Mouse (Mus musculus) forebrain, embryonic 13.5 days (tissue): Measurements from ENCODE around the gene Tlx3. TPM values are rescaled to one million over a fixed set of nuclear protein-coding genes. Genes with fewer than 3 reads are reported as not detected.
A peak's percentile ranks its signal among the peaks of the same experiment; 100 is the strongest.

Experiments
- ATAC-seq: fragments of 200-750 bp; cut with Nextera tagmentation; 2 replicates; pipeline ENCODE4 v1.8.0; 2017
- H3K27ac ChIP-seq: fragments of 300-500 bp; sonication (generic); 2 replicates; pipeline ENCODE4 v1.5.1; 2015; ENCODE audit warnings: inconsistent platforms, mild to moderate bottlenecking, moderate library complexity
- H3K27me3 ChIP-seq: fragments of 300-500 bp; sonication (generic); 2 replicates; pipeline ENCODE4 v1.6.1; 2015; ENCODE audit warnings: mild to moderate bottlenecking, inconsistent platforms
- H3K36me3 ChIP-seq: fragments of 300-500 bp; sonication (generic); 2 replicates; pipeline ENCODE4 v1.6.1; 2015; ENCODE audit warnings: mild to moderate bottlenecking, inconsistent platforms; ENCODE audit not compliant: poor library complexity, severe bottlenecking
- H3K4me1 ChIP-seq: fragments of 300-500 bp; sonication (generic); 2 replicates; pipeline ENCODE4 v1.6.1; 2015; ENCODE audit warnings: inconsistent platforms
- H3K4me2 ChIP-seq: fragments of 300-500 bp; sonication (generic); 2 replicates; pipeline ENCODE4 v1.6.1; 2015; ENCODE audit warnings: inconsistent platforms, mild to moderate bottlenecking, moderate library complexity
- H3K4me3 ChIP-seq: fragments of 300-500 bp; sonication (generic); 2 replicates; pipeline ENCODE4 v1.5.1; 2015; ENCODE audit warnings: mild to moderate bottlenecking, inconsistent platforms
- H3K9ac ChIP-seq: fragments of 300-500 bp; sonication (generic); 2 replicates; pipeline ENCODE4 v1.6.1; 2015; ENCODE audit warnings: mild to moderate bottlenecking, inconsistent platforms
- H3K9me3 ChIP-seq: fragments of 300-500 bp; sonication (generic); replicated peaks from 2 replicates; pipeline ENCODE4 v1.6.1; 2016; ENCODE audit warnings: inconsistent platforms
- WGBS: fragments of 180-500 bp; shearing (Covaris S2); methylation state at CpG from one replicate; pipeline ENCODE4 v1.1.7; 2015; 5-methylcytosine and 5-hydroxymethylcytosine counted together
- polyA plus RNA-seq: library from polyadenylated mRNA; unstranded; fragments of >200 nt; fragmentation: Nextera tagmentation; extraction: Ambion mirVana; gene quantifications from 2 replicates; pipeline ENCODE4 v1.2.1, GENCODE M21; 2015

The Tlx3 gene
- polyA plus RNA-seq, 1 experiment from 2014 or later = not detected

- Histone ChIP-seq H3K9ac (no peak overlapping the region), H3K4me2 (peak overlapping the region; percentile 63), H3K4me3 (peak overlapping the region; percentile 35), H3K27me3 (peaks cover 92% of the 10 kb centered on the region), H3K4me1 (peaks cover 37% of the 10 kb centered on the region), H3K36me3 (no peaks in the 10 kb centered on the region), H3K27ac (no peak overlapping the region), H3K9me3 (no peaks in the 10 kb centered on the region)
- ATAC-seq = no peak
- under 1% methylated on average over 18 of the region's 18 CpGs for WGBS
Measured at GRCm38 (mm10) chr11:33204329-33204705, 928 bp upstream of the Tlx3 start.

- Histone ChIP-seq H3K36me3 (no peaks in the 10 kb centered on the region), H3K9me3 (no peaks in the 10 kb centered on the region), H3K27me3 (peaks cover 98% of the 10 kb centered on the region), H3K4me2 (peak overlapping the region; percentile 63), H3K4me3 (peak overlapping the region; percentile 35), H3K27ac (no peak overlapping the region), H3K9ac (no peak overlapping the region), H3K4me1 (peaks cover 37% of the 10 kb centered on the region)
- ATAC-seq = peak; percentile 19; the same call in 1 of the 2 replicates
- under 1% methylated on average over 47 of the region's 47 CpGs for WGBS
Measured at GRCm38 (mm10) chr11:33202972-33203371, 417 bp downstream of the Tlx3 start.

GRCm38 (mm10) chr11:33202296-33202695, 1.1 kb downstream of the Tlx3 start:
- Histone ChIP-seq H3K4me1 (peaks cover 37% of the 10 kb centered on the region), H3K27ac (no peak overlapping the region), H3K36me3 (no peaks in the 10 kb centered on the region), H3K4me3 (peak overlapping the region; percentile 35; the same call in 1 of the 2 replicates), H3K9me3 (no peaks in the 10 kb centered on the region), H3K4me2 (peak overlapping the region; percentile 63), H3K27me3 (peaks cover 98% of the 10 kb centered on the region), H3K9ac (no peak overlapping the region)
- no peak for ATAC-seq
- 1% methylated on average over 37 of the region's 37 CpGs for WGBS

GRCm38 (mm10) chr11:33201626-33202010, 1.8 kb downstream of the Tlx3 start:
- Histone ChIP-seq H3K4me3 (peak overlapping the region; percentile 34), H3K4me1 (peaks cover 37% of the 10 kb centered on the region), H3K9ac (peak overlapping the region; percentile 45; the same call in 1 of the 2 replicates), H3K9me3 (no peaks in the 10 kb centered on the region), H3K36me3 (no peaks in the 10 kb centered on the region), H3K27ac (no peak overlapping the region), H3K4me2 (peak overlapping the region; percentile 59), H3K27me3 (peaks cover 98% of the 10 kb centered on the region)
- ATAC-seq = no peak
- WGBS = 2% methylated on average over 19 of the region's 19 CpGs

- under 1% methylated on average over 64 of the region's 76 CpGs for WGBS
- peak overlapping the region; percentile 59 for H3K4me2 ChIP-seq
Measured at GRCm38 (mm10) chr11:33200764-33201625, 2.4 kb downstream of the Tlx3 start.

GRCm38 (mm10) chr11:33199906-33200763, 3.3 kb downstream of the Tlx3 start:
- Histone ChIP-seq H3K9ac (0 out of 2 replicates have a peak overlapping the region, but pooled peaks have one; percentile 45), H3K4me1 (peaks cover 37% of the 10 kb centered on the region), H3K4me2 (peak overlapping the region; percentile 59), H3K27me3 (peaks cover 98% of the 10 kb centered on the region), H3K27ac (no peak overlapping the region), H3K9me3 (no peaks in the 10 kb centered on the region), H3K4me3 (peak overlapping the region; percentile 34), H3K36me3 (no peaks in the 10 kb centered on the region)
- under 1% methylated on average over 45 of the region's 45 CpGs for WGBS
- no peak for ATAC-seq

More at GRCm38 (mm10) chr11:33200764-33201625, 2.4 kb downstream of the Tlx3 start:
- H3K27ac ChIP-seq = no peak overlapping the region
- H3K4me3 ChIP-seq = peak overlapping the region; percentile 34
- peaks cover 98% of the 10 kb centered on the region for H3K27me3 ChIP-seq
- H3K9ac ChIP-seq = peak overlapping the region; percentile 45; the same call in 1 of the 2 replicates
- no peaks in the 10 kb centered on the region for H3K9me3 ChIP-seq
- H3K36me3 ChIP-seq = no peaks in the 10 kb centered on the region
- ATAC-seq = peak; percentile 74
- peaks cover 37% of the 10 kb centered on the region for H3K4me1 ChIP-seq

- Histone ChIP-seq H3K4me3 (no peak overlapping the region), H3K27me3 (peaks cover 95% of the 10 kb centered on the region), H3K27ac (no peak overlapping the region), H3K9me3 (no peaks in the 10 kb centered on the region), H3K9ac (no peak overlapping the region), H3K4me2 (no peak overlapping the region), H3K4me1 (peaks cover 35% of the 10 kb centered on the region), H3K36me3 (no peaks in the 10 kb centered on the region)
- no peak for ATAC-seq
- 2% methylated on average over 15 of the region's 15 CpGs for WGBS
Measured at GRCm38 (mm10) chr11:33199117-33199514, 4.3 kb downstream of the Tlx3 start.

GRCm38 (mm10) chr11:33198351-33199116, 4.9 kb downstream of the Tlx3 start:
- no peak for ATAC-seq
- Histone ChIP-seq H3K27me3 (peaks cover 95% of the 10 kb centered on the region), H3K4me3 (no peak overlapping the region), H3K36me3 (no peaks in the 10 kb centered on the region), H3K4me2 (no peak overlapping the region), H3K9ac (no peak overlapping the region), H3K27ac (no peak overlapping the region), H3K9me3 (no peaks in the 10 kb centered on the region), H3K4me1 (peaks cover 35% of the 10 kb centered on the region)
- 14% methylated on average over 22 of the region's 22 CpGs for WGBS

GRCm38 (mm10) chr11:33197673-33198072, 5.7 kb downstream of the Tlx3 start:
- Histone ChIP-seq H3K4me2 (no peak overlapping the region), H3K4me1 (peaks cover 29% of the 10 kb centered on the region), H3K9me3 (no peaks in the 10 kb centered on the region), H3K27me3 (peaks cover 95% of the 10 kb centered on the region), H3K4me3 (no peak overlapping the region), H3K9ac (no peak overlapping the region), H3K27ac (no peak overlapping the region), H3K36me3 (no peaks in the 10 kb centered on the region)
- no peak for ATAC-seq
- WGBS = 9% methylated on average over 15 of the region's 15 CpGs

- Histone ChIP-seq H3K9ac (no peak overlapping the region), H3K4me2 (no peak overlapping the region), H3K36me3 (no peaks in the 10 kb centered on the region), H3K4me3 (no peak overlapping the region), H3K27me3 (peaks cover 94% of the 10 kb centered on the region), H3K27ac (no peak overlapping the region), H3K9me3 (no peaks in the 10 kb centered on the region), H3K4me1 (peaks cover 23% of the 10 kb centered on the region)
- ATAC-seq = no peak
- WGBS = 14% methylated on average over 13 of the region's 13 CpGs
Measured at GRCm38 (mm10) chr11:33197133-33197514, 6.3 kb downstream of the Tlx3 start.

- Histone ChIP-seq H3K4me2 (no peak overlapping the region), H3K27me3 (peaks cover 94% of the 10 kb centered on the region), H3K9ac (no peak overlapping the region), H3K4me3 (no peak overlapping the region), H3K27ac (no peak overlapping the region), H3K36me3 (no peaks in the 10 kb centered on the region), H3K4me1 (peaks cover 23% of the 10 kb centered on the region), H3K9me3 (no peaks in the 10 kb centered on the region)
- WGBS = 5% methylated on average over 24 of the region's 24 CpGs
- no peak for ATAC-seq
Measured at GRCm38 (mm10) chr11:33196447-33197132, 6.8 kb downstream of the Tlx3 start.
